Mouse (Mus musculus): ENCODE results near the gene Vpreb1.

Vpreb1 gene

DNA sequence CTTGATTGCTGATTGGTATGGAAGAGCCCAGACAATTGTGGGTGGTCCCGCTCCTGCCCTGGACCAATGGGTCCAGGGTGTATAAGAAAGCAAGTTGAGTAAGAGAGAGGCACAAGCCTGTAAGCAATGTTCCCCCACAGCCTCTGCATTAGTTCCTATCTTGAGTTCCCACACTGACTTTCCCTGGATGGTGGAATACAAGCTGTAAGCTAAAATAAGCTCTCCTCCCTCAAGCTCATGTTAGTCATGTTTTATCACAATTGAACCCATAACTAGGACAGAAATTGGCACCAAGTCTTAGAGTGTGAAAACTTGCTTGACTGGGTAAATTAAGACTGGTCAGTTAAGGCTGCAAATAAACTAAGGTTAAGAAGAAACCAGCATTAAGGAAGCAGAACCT is 15.1 kb downstream of the Vpreb1 start:
- DNase-seq (ENCODE audit: low spot score in 2 of 2), result no peak

DNA sequence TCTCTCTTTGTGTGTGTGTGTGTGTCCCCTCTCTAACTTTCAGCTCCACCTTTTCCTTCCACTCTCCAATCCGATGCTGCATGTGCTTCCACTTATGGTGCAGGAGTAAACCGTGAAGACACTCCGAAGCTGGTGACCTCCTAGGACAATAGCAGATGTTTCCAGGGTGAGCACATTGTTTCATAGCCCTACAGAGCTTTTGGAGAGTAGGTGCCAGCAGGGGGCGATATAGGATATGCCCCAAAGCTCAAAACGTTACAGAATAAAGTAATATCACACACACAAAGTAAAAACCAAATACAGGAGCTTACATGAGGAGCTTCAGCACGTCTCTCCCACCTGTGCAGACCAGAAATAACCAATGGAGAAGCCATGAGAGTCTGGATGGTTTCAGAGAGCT is 15.8 kb downstream of the Vpreb1 start:
- no peak for DNase-seq (ENCODE audit: low spot score in 2 of 2)

DNA sequence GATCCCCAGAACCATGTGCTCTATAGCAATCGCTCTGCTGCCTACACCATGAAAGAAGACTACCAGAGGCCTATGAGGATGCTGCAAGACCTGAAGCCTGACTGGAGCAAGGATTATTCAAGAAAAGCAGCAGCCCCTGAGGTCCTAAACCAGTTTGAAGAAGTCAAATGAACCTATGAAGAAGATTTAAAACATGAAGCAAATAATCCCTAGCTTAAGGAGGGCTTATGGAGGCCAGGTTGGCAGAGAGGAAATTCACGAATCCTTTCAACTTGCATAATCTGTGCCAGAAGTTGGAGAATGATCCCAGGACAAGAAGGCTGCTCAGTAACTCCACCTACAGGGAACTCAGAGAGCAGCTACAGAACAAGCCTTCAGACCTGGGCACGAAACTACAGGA is 18.2 kb downstream of the Vpreb1 start:
- no peak for DNase-seq (ENCODE audit: low spot score in 2 of 2)

DNA sequence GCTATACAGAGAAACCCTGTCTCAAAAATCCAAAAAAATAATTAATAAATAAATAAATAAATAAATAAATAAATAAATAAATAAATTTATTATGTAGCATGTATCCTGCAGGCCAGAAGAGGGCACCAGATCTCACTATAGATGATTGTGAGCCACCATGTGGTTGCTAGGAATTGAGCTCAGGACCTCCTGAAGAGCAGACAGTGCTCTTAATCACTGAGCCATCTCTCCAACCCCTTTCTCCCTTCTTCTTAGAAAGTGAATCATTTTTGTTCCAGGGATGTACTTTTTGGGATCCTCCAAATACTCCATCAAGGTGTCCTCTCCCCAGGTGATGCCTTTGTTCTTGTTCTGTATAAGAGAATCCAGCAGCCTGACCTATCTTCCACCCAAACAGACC is 21.4 kb downstream of the Vpreb1 start:
- DNase-seq (ENCODE audit: low spot score in 2 of 2), result no peak

DNA sequence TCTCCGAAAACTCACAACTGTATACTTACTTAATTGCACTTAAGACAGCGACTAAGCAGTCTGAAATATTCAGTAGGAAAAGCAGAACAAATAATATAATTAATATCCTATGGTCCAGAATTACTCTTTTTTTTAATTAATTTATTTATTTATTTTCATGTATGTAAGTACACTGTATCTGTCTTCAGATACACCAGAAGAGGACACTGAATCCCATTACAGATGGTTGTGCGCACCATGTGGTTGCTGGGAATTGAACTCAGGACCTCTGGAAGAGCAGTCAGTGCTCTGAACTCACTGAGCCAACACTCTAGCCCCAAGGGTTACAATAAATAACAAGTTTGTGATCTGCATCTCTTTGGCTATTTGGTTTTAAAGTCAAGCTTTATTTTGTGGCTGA is 41.0 kb downstream of the Vpreb1 start:
- DNase-seq (ENCODE audit: low spot score in 2 of 2), result no peak

DNA sequence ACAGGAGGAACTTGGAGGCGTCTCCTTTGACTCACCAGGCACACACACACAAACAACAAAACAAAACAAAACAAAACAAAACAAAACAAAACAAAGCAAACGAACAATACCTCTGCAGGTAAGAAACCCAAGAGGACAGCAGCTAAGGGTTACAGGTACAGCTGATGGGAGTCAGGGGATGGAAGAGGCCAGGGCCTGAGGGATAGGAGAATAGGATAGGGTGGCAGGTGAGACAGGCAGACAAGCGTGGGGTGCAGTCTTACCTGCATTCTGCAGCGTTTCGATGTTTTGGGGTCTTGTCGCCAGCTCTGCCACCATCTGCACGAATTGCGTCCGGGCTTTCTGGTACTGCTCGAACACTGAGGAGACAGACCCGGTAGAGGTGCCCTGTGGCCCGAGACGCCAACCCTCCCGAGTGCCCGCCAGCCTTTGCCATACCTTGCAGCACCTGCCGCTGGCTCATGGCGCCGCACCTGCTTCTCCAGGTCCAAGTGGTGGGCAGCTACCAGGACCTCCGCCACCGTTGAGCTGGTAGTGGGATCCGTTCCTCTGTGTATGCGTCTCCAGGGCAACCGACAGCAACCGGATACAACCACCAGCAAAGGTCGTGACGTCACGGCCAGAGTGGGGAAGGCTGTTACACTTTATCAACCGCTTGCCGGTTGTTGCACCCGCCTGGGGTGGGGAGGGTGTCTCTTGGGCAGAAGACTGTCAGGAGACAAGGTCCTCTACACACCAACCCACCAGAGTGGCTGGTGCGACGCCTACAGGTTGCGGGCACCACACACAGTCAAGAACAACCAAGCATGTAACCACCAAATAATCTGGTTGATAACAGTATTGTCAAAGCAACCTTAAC is 41.7 kb downstream of the Vpreb1 start, which contains the start of gene Spag6l:
Spag6l (minus strand) TSS at position 700 of the 859 bp plus-strand sequence.
- peak; percentile 50 to 63 for DNase-seq (ENCODE audit: low spot score in 2 of 2)

DNA sequence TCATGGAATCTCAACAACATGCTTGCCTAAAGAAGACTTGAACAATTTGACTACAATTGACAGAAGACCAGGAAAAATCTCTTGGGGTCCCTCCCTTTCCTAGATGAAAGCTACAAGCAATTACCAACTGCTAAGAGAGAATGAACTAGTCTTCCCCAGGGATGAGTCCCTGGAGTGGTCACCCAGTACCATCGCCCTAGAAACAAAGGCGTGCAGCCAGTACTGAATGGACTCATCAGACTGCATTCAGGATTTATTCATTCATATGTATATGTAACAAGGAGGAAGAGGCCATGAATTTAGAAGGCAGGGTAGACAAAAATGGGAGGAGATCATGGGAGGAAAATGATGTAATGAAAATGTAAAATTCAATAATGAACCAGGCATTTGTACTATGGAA is 44.4 kb downstream of the Vpreb1 start:
- no peak for DNase-seq (ENCODE audit: low spot score in 2 of 2)

DNA sequence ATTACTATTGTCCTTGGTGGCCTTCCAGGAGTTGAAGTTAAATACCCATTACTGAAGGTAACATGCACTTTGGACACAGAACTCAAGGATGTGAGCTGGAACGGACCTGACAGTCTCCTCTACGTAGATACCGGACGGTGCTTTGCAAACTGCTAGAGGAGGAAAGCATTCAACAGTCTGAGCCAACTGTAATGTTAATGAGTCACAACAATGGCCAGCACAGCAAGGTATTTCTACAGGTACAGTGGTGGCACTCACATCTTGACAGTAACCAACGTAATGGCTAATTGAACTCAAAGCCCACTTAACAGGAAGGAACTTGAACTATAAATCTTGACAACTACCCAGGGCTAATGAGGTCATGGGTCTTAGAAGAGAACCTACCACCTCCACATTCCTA is 45.2 kb downstream of the Vpreb1 start:
- no peak for DNase-seq (ENCODE audit: low spot score in 2 of 2)
